Mouse (Mus musculus) MEL (cell line): ENCODE results near the gene Col4a3.

ENCODE experiments used
- CHD2 ChIP-seq: IDR thresholded peaks from 2 replicates; pipeline ENCODE4 v1.6.1; 2011; ENCODE audit warnings: low read length, improper control_type of control experiment
- CTCF ChIP-seq, 3 experiments: IDR thresholded peaks in 2 of 3; conservative IDR thresholded peaks in 1 of 3; 2 replicates each; pipeline ENCODE4 v1.5.1; 2011 to 2012; ENCODE audit warnings: low read length in 3 of 3, low read depth in 2 of 3, mild to moderate bottlenecking in 2 of 3, improper control_type of control experiment in 1 of 3, inconsistent platforms in 1 of 3, mixed read lengths in 1 of 3, moderate library complexity in 1 of 3; ENCODE audit not compliant: control insufficient read depth in 1 of 3, insufficient read depth in 1 of 3, poor library complexity in 1 of 3, severe bottlenecking in 1 of 3
- EP300 ChIP-seq, 2 experiments: IDR thresholded peaks; 2 replicates each; pipeline ENCODE4 v1.6.1; 2011; ENCODE audit warnings: improper control_type of control experiment in 2 of 2, low read length in 2 of 2, low read depth in 1 of 2, mild to moderate bottlenecking in 1 of 2
- MAX ChIP-seq: IDR thresholded peaks from 2 replicates; pipeline ENCODE4 v1.6.1; 2011; ENCODE audit warnings: low read length, improper control_type of control experiment
- POLR2A ChIP-seq, 2 experiments: IDR thresholded peaks; 2 replicates each; pipeline ENCODE4 v1.6.1; 2011 to 2012; ENCODE audit warnings: low read length in 2 of 2, mild to moderate bottlenecking in 2 of 2, control low read depth in 1 of 2, improper control_type of control experiment in 1 of 2, low read depth in 1 of 2, moderate library complexity in 1 of 2; ENCODE audit not compliant: control insufficient read depth in 1 of 2, insufficient read depth in 1 of 2, poor library complexity in 1 of 2
- ZMIZ1 ChIP-seq: IDR thresholded peaks from 2 replicates; pipeline ENCODE4 v1.6.1; 2012; ENCODE audit warnings: low read depth, mild to moderate bottlenecking, inconsistent platforms, low read length, improper control_type of control experiment, moderate library complexity
- ZNF384 ChIP-seq: IDR thresholded peaks from 2 replicates; pipeline ENCODE4 v1.6.1; 2012; ENCODE audit warnings: low read depth, mild to moderate bottlenecking, inconsistent platforms, low read length, improper control_type of control experiment

- TF ChIP-seq CTCF (IDR thresholded peaks at IDR 0.05 in 2 of 3, conservative IDR thresholded peaks at IDR 0.05 in 1 of 3; ENCODE audit: control insufficient read depth in 1 of 3, insufficient read depth in 1 of 3, low read depth in 2 of 3, low read length in 3 of 3, poor library complexity in 1 of 3, severe bottlenecking in 1 of 3) (no peak), POLR2A (IDR thresholded peaks at IDR 0.05; ENCODE audit: control insufficient read depth in 1 of 2, insufficient read depth in 1 of 2, low read depth in 1 of 2, low read length in 2 of 2, poor library complexity in 1 of 2) (no peak), CHD2 (no peak), MAX (no peak), ZMIZ1 (no peak), ZNF384 (no peak), EP300 (IDR thresholded peaks at IDR 0.05; ENCODE audit: low read depth in 1 of 2, low read length in 2 of 2) (no peak)
Observed at GRCm38 (mm10) chr1:82545199-82545960, 41.3 kb upstream of the Col4a3 start.
